In genomic region chr12:112507264-112507663, GRCm38 (mm10) we compare ENCODE assay signal across 15 mouse cellular contexts. TPM values are rescaled to one million over a fixed set of nuclear protein-coding genes. Genes with fewer than 3 reads are reported as not detected.
DNase-seq lines count a peak whose midpoint lies in the region; ATAC-seq and TF ChIP-seq lines count a peak whose summit lies in the region.
"Had no signal": no experiment of that assay in that cellular context is flagged by ENCODE, and none has a peak within 500 bp of the region (broad histone marks: within the 10 kb centered on the region; RNA-seq: fewer than 3 reads in every experiment).

No protein-coding gene starts in this region.

- no peak overlapping the region for H3K9ac ChIP-seq in forebrain, embryonic 15.5 days (replicated peaks)
- no peak overlapping the region for H3K9ac ChIP-seq in hindbrain, postnatal 0 days (replicated peaks; ENCODE audit: low read length)
- H3K9ac ChIP-seq in neural tube, embryonic 15.5 days (replicated peaks) = no peak overlapping the region
- H3K9ac ChIP-seq: liver, embryonic 13.5 days had no signal

- no peak for TF ChIP-seq CTCF in hindbrain, postnatal 0 days (IDR thresholded peaks at IDR 0.05; ENCODE audit: low read depth)

- ATAC-seq in forebrain, embryonic 15.5 days (replicated peaks) = peak; percentile 58
- peak; percentile 37 for ATAC-seq in hindbrain, postnatal 0 days
- ATAC-seq in neural tube, embryonic 15.5 days (ENCODE audit: low FRiP score) = peak; percentile 54
- ATAC-seq in granulocyte monocyte progenitor cell, adult 5-6 weeks (replicated peaks; ENCODE audit: poor library complexity, severe bottlenecking) = no peak
- ATAC-seq: Patski had no signal

- H3K4me3 ChIP-seq in forebrain, embryonic 15.5 days = no peak overlapping the region
- H3K4me3 ChIP-seq in hindbrain, postnatal 0 days (ENCODE audit: low read length) = no peak overlapping the region
- no peak overlapping the region; the same call in 1 of the 2 replicates for H3K4me3 ChIP-seq in neural tube, embryonic 15.5 days (replicated peaks)
- H3K4me3 ChIP-seq: liver, embryonic 13.5 days; myocyte had no signal

- no peaks in the 10 kb centered on the region for H3K36me3 ChIP-seq in forebrain, embryonic 15.5 days
- H3K36me3 ChIP-seq in hindbrain, postnatal 0 days (ENCODE audit: insufficient read depth, low read length) = no peaks in the 10 kb centered on the region
- H3K36me3 ChIP-seq in neural tube, embryonic 15.5 days = no peaks in the 10 kb centered on the region
- H3K36me3 ChIP-seq: liver, embryonic 13.5 days had no signal

- no peaks in the 10 kb centered on the region for H3K9me3 ChIP-seq in forebrain, embryonic 15.5 days
- H3K9me3 ChIP-seq in hindbrain, postnatal 0 days (ENCODE audit: low read length) = no peaks in the 10 kb centered on the region
- no peaks in the 10 kb centered on the region for H3K9me3 ChIP-seq in neural tube, embryonic 15.5 days (replicated peaks)
- H3K9me3 ChIP-seq: liver, embryonic 13.5 days had no signal

- H3K4me1 ChIP-seq in forebrain, embryonic 15.5 days = peaks cover 49% of the 10 kb centered on the region
- H3K4me1 ChIP-seq in hindbrain, postnatal 0 days (ENCODE audit: insufficient read depth, low read length) = peaks cover 35% of the 10 kb centered on the region
- peaks cover 62% of the 10 kb centered on the region for H3K4me1 ChIP-seq in neural tube, embryonic 15.5 days

- 18% methylated on average over 4 of the region's 4 CpGs for WGBS in forebrain, embryonic 15.5 days
- WGBS in hindbrain, postnatal 0 days = 25% methylated on average over 4 of the region's 4 CpGs
- 14% methylated on average over 4 of the region's 4 CpGs for WGBS in neural tube, embryonic 15.5 days

- peaks cover 3% of the 10 kb centered on the region; the same call in 1 of the 2 replicates for H3K27me3 ChIP-seq in forebrain, embryonic 15.5 days
- H3K27me3 ChIP-seq in hindbrain, postnatal 0 days (ENCODE audit: insufficient read depth, low read length) = no peaks in the 10 kb centered on the region
- H3K27me3 ChIP-seq in neural tube, embryonic 15.5 days (replicated peaks) = no peaks in the 10 kb centered on the region; the same call in 1 of the 2 replicates

- peak overlapping the region; percentile 70 for H3K27ac ChIP-seq in forebrain, embryonic 15.5 days (replicated peaks)
- peak overlapping the region; percentile 55 for H3K27ac ChIP-seq in hindbrain, postnatal 0 days
- H3K27ac ChIP-seq in neural tube, embryonic 15.5 days (replicated peaks) = peak overlapping the region; percentile 68
- H3K27ac ChIP-seq: liver, embryonic 13.5 days had no signal

- H3K4me2 ChIP-seq in forebrain, embryonic 15.5 days (replicated peaks) = peak overlapping the region; percentile 25
- H3K4me2 ChIP-seq in hindbrain, postnatal 0 days (ENCODE audit: low read depth, low read length) = peak overlapping the region; percentile 13; the same call in 1 of the 2 replicates
- peak overlapping the region; percentile 68 for H3K4me2 ChIP-seq in neural tube, embryonic 15.5 days
- H3K4me2 ChIP-seq: liver, embryonic 13.5 days had no signal

- peak; percentile 48 for DNase-seq in retina, postnatal 1 day
- DNase-seq in retina, embryonic 14.5 days (ENCODE audit: low spot score) = no peak
- DNase-seq in hindbrain, postnatal 0 days (ENCODE audit: low spot score) = peak; percentile 74
- DNase-seq in thymus, adult 18-20 months = no peak
- DNase-seq: cerebellum, postnatal 14 days; kidney, adult 18-20 months; liver, embryonic 13.5 days; lung, postnatal 10 days; thymus, postnatal 4 days had no signal

RNA-seq across cellular contexts. Expression of gene Tmem179, which starts 9.3 kb away (rescaled TPM):
- 48.4 and 51.6 TPM in 2 replicates for polyA plus RNA-seq in forebrain, embryonic 15.5 days (2015; fragmentation: Nextera tagmentation; extraction: Ambion mirVana)
- 134 and 141 TPM in 2 replicates for total RNA-seq in hindbrain, postnatal 0 days (2014; rRNA removed)
- 94.1 and 96.2 TPM in 2 replicates for polyA plus RNA-seq in hindbrain, postnatal 0 days (2015; fragmentation: Nextera tagmentation; extraction: Ambion mirVana)
- polyA plus RNA-seq in neural tube, embryonic 15.5 days (2015; fragmentation: Nextera tagmentation; extraction: Ambion mirVana) = 69.0 and 84.0 TPM in 2 replicates
- not detected in 2 replicates for total RNA-seq in granulocyte monocyte progenitor cell, adult 5-6 weeks (2014; fragmentation: Nextera tagmentation)
- total RNA-seq in granulocyte monocyte progenitor cell, adult 5-6 weeks (2017) = not detected in 2 replicates
- total RNA-seq: heart, postnatal 25 days had no signal

RNA-seq across cellular contexts. Expression of gene A530016L24Rik, which starts 18.0 kb away (rescaled TPM):
- polyA plus RNA-seq in forebrain, embryonic 15.5 days (2015; fragmentation: Nextera tagmentation; extraction: Ambion mirVana) = 0.14 and 0.22 TPM in 2 replicates
- not detected in 2 replicates for total RNA-seq in hindbrain, postnatal 0 days (2014; rRNA removed)
- polyA plus RNA-seq in hindbrain, postnatal 0 days (2015; fragmentation: Nextera tagmentation; extraction: Ambion mirVana) = 0.11 TPM in 1 of 2 replicates, not detected in the other
- 0.06 and 0.20 TPM in 2 replicates for polyA plus RNA-seq in neural tube, embryonic 15.5 days (2015; fragmentation: Nextera tagmentation; extraction: Ambion mirVana)
- not detected in 2 replicates for total RNA-seq in granulocyte monocyte progenitor cell, adult 5-6 weeks (2014; fragmentation: Nextera tagmentation)
- total RNA-seq in granulocyte monocyte progenitor cell, adult 5-6 weeks (2017) = not detected in 2 replicates

Comparison
In these comparisons a context has a peak if more than half of its experiments do, and no peak if none do; other contexts are left out.
1. DNase-seq: peak in retina, postnatal 1 day (single experiment) and hindbrain, postnatal 0 days (single experiment); none in retina, embryonic 14.5 days (single experiment) and thymus, adult 18-20 months (0 of 2).
2. H3K4me2 ChIP-seq: peak in every context shown above with its lines; median percentile 68 in neural tube, embryonic 15.5 days; 25 in forebrain, embryonic 15.5 days; 13 in hindbrain, postnatal 0 days.
3. Peak in every context shown above with its lines, with median percentiles within 50 percentile points of each other: H3K27ac ChIP-seq.